In the genomic region with DNA sequence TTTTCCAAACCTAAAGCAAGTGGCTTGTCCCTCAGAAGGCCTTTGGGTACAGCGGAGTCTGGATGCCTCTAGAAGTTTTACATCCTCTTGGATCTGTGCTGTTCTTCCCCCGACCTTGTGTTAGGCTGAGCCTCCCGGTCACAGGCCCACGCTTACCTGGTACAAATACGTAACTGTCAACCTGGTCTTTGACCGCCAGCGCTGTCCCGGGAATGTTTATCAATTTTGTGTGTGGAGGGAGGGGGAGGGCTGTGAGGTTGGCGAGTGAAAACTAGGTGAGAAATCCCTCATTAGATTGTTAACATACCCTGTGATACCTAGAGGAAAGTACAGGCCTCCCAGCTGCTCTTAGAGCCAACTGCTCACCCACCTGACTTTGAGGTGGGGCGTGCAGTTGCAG, we compare ENCODE assay signal across 23 mouse cellular contexts. TPM values are rescaled to one million over a fixed set of nuclear protein-coding genes. Genes with fewer than 3 reads are reported as not detected.
DNase-seq lines count a peak whose midpoint lies in the region; ATAC-seq and TF ChIP-seq lines count a peak whose summit lies in the region.
"Had no signal": no experiment of that assay in that cellular context is flagged by ENCODE, and none has a peak within 500 bp of the region (broad histone marks: within the 10 kb centered on the region; RNA-seq: fewer than 3 reads in every experiment).

No protein-coding gene starts in this region.

- TF ChIP-seq POLR2A in liver, adult 2 months (IDR thresholded peaks at IDR 0.05; ENCODE audit: extremely low read depth, insufficient read depth, low read length) = no peak

- TF ChIP-seq CTCF in liver, adult 2 months (IDR thresholded peaks at IDR 0.05; ENCODE audit: low read depth, low read length) = no peak
- no peak for TF ChIP-seq CTCF in liver, postnatal 0 days (IDR thresholded peaks at IDR 0.05; ENCODE audit: low read depth)

- DNase-seq in liver, adult 2 months (ENCODE audit: extremely low read depth, low read depth, low spot score) = peak; percentile 79
- DNase-seq in liver, embryonic 11.5 days (ENCODE audit: low spot score) = no peak
- DNase-seq in liver, postnatal 0 days = peak; percentile 64
- no peak for DNase-seq in left cerebral cortex, adult 11 months (ENCODE audit: low spot score)
- DNase-seq: adrenal gland, adult 2 months; adrenal gland, postnatal 10 days; adrenal gland, postnatal 25 days; cerebellum, adult 11 months; cerebellum, adult 18-20 months; cerebellum, adult 8-10 months; cerebellum, adult 9-11 months; cerebellum, postnatal 14 days; cerebellum, postnatal 36 days; embryo, embryonic 11 days had no signal

- H3K4me2 ChIP-seq in liver, embryonic 11.5 days = no peak overlapping the region
- H3K4me2 ChIP-seq in liver, embryonic 15.5 days = no peak overlapping the region
- no peak overlapping the region for H3K4me2 ChIP-seq in liver, postnatal 0 days (ENCODE audit: low read depth, low read length)
- H3K4me2 ChIP-seq: embryonic facial prominence, embryonic 13.5 days; embryonic facial prominence, embryonic 15.5 days; forebrain, embryonic 12.5 days had no signal

- H3K9ac ChIP-seq in liver, adult 2 months (ENCODE audit: low read depth, low read length) = no peak overlapping the region
- no peak overlapping the region for H3K9ac ChIP-seq in liver, embryonic 11.5 days (ENCODE audit: low read depth, low read length)
- H3K9ac ChIP-seq in liver, embryonic 15.5 days = no peak overlapping the region
- H3K9ac ChIP-seq in liver, postnatal 0 days (replicated peaks) = no peak overlapping the region
- H3K9ac ChIP-seq: embryonic facial prominence, embryonic 13.5 days; embryonic facial prominence, embryonic 15.5 days; forebrain, embryonic 12.5 days had no signal

- H3K4me1 ChIP-seq in liver, adult 2 months (ENCODE audit: control insufficient read depth, insufficient read depth, low read length) = peaks cover 10% of the 10 kb centered on the region
- no peaks in the 10 kb centered on the region for H3K4me1 ChIP-seq in liver, embryonic 11.5 days (replicated peaks; ENCODE audit: control insufficient read depth, insufficient read depth, low read length)
- peaks cover 16% of the 10 kb centered on the region; the same call in 1 of the 2 replicates for H3K4me1 ChIP-seq in liver, embryonic 15.5 days (replicated peaks)
- H3K4me1 ChIP-seq in liver, postnatal 0 days (ENCODE audit: insufficient read depth) = peaks cover 3% of the 10 kb centered on the region

- WGBS in liver, adult 2 months = 22% methylated on average over 10 of the region's 10 CpGs
- WGBS in liver, embryonic 11.5 days = 77% methylated on average over 10 of the region's 10 CpGs
- WGBS in liver, embryonic 15.5 days (ENCODE audit: insufficient replicate concordance) = 79% methylated on average over 10 of the region's 10 CpGs
- WGBS in liver, postnatal 0 days (ENCODE audit: insufficient replicate concordance) = 60% methylated on average over 10 of the region's 10 CpGs

- H3K27ac ChIP-seq in liver, adult 2 months (replicated peaks; ENCODE audit: insufficient read depth, low read depth, low read length) = peak overlapping the region; percentile 56
- no peak overlapping the region for H3K27ac ChIP-seq in liver, embryonic 11.5 days (ENCODE audit: low read depth, low read length)
- 0 out of 2 replicates have a peak overlapping the region, but pooled peaks have one; percentile 25 for H3K27ac ChIP-seq in liver, embryonic 15.5 days (replicated peaks)
- peak overlapping the region; percentile 83 for H3K27ac ChIP-seq in liver, postnatal 0 days (ENCODE audit: low read depth)
- H3K27ac ChIP-seq: embryonic facial prominence, embryonic 13.5 days; embryonic facial prominence, embryonic 15.5 days; forebrain, embryonic 10.5 days; forebrain, embryonic 12.5 days had no signal

- no peak; the same call in 1 of the 2 replicates for TF ChIP-seq EP300 in liver, postnatal 0 days (IDR thresholded peaks at IDR 0.05; ENCODE audit: low read depth)

- peaks cover 6% of the 10 kb centered on the region; the same call in 1 of the 2 replicates for H3K79me2 ChIP-seq in liver, adult 2 months (ENCODE audit: control insufficient read depth, insufficient read depth, low read length)

- H3K4me3 ChIP-seq in liver, adult 2 months (ENCODE audit: insufficient read depth, low read depth, low read length) = no peak overlapping the region
- H3K4me3 ChIP-seq in liver, embryonic 11.5 days (ENCODE audit: low read depth, low read length) = no peak overlapping the region
- H3K4me3 ChIP-seq in liver, embryonic 15.5 days (replicated peaks) = no peak overlapping the region
- no peak overlapping the region for H3K4me3 ChIP-seq in liver, postnatal 0 days (ENCODE audit: low read depth, low read length)
- H3K4me3 ChIP-seq: embryonic facial prominence, embryonic 13.5 days; embryonic facial prominence, embryonic 15.5 days; erythroblast, embryonic 14.5 days; forebrain, embryonic 10.5 days; forebrain, embryonic 12.5 days had no signal

- H3K9me3 ChIP-seq in liver, embryonic 11.5 days (ENCODE audit: control insufficient read depth, low read length) = no peaks in the 10 kb centered on the region
- no peaks in the 10 kb centered on the region for H3K9me3 ChIP-seq in liver, embryonic 15.5 days (replicated peaks)
- H3K9me3 ChIP-seq in liver, postnatal 0 days (ENCODE audit: low read length) = no peaks in the 10 kb centered on the region
- H3K9me3 ChIP-seq: embryonic facial prominence, embryonic 13.5 days; embryonic facial prominence, embryonic 15.5 days; forebrain, embryonic 10.5 days; forebrain, embryonic 12.5 days had no signal

- no peaks in the 10 kb centered on the region for H3K36me3 ChIP-seq in liver, adult 2 months (ENCODE audit: control insufficient read depth, insufficient read depth, low read length)
- no peaks in the 10 kb centered on the region for H3K36me3 ChIP-seq in liver, embryonic 11.5 days (ENCODE audit: control insufficient read depth, insufficient read depth, low read length)
- H3K36me3 ChIP-seq in liver, embryonic 15.5 days (replicated peaks) = no peaks in the 10 kb centered on the region
- no peaks in the 10 kb centered on the region for H3K36me3 ChIP-seq in liver, postnatal 0 days (replicated peaks; ENCODE audit: insufficient read depth, low read length)
- H3K36me3 ChIP-seq: embryonic facial prominence, embryonic 13.5 days; embryonic facial prominence, embryonic 15.5 days; forebrain, embryonic 10.5 days; forebrain, embryonic 12.5 days had no signal

- ATAC-seq in liver, embryonic 11.5 days (replicated peaks; ENCODE audit: low FRiP score) = no peak
- peak; percentile 43 for ATAC-seq in liver, embryonic 15.5 days (ENCODE audit: insufficient read depth)
- ATAC-seq in liver, postnatal 0 days = peak; percentile 90
- no peak for ATAC-seq in granulocyte monocyte progenitor cell, adult 5-6 weeks (replicated peaks; ENCODE audit: poor library complexity, severe bottlenecking)
- ATAC-seq: forebrain, embryonic 14.5 days had no signal

- no peaks in the 10 kb centered on the region for H3K27me3 ChIP-seq in liver, adult 2 months (ENCODE audit: control insufficient read depth, insufficient read depth, low read length)
- H3K27me3 ChIP-seq in liver, embryonic 11.5 days (replicated peaks; ENCODE audit: control insufficient read depth, insufficient read depth, low read length) = no peaks in the 10 kb centered on the region
- H3K27me3 ChIP-seq in liver, embryonic 15.5 days = no peaks in the 10 kb centered on the region
- H3K27me3 ChIP-seq in liver, postnatal 0 days (ENCODE audit: insufficient read depth, low read length) = no peaks in the 10 kb centered on the region
- H3K27me3 ChIP-seq: embryonic facial prominence, embryonic 15.5 days; forebrain, embryonic 12.5 days had no signal

RNA-seq across cellular contexts. Expression of a gene that starts 27.5 kb away (rescaled TPM):
- total RNA-seq in liver, adult 2 months (2014; rRNA removed) = 19.4 and 19.7 TPM in 2 replicates
- polyA plus RNA-seq in liver, adult 2 months (2012; rRNA removed) = 18.8 and 20.2 TPM in 2 replicates
- polyA plus RNA-seq in liver, embryonic 11.5 days (2014; fragmentation: Nextera tagmentation; extraction: Ambion mirVana) = 0.55 and 0.90 TPM in 2 replicates
- polyA plus RNA-seq in liver, embryonic 15.5 days (2015; fragmentation: Nextera tagmentation; extraction: Ambion mirVana) = 1.8 and 2.1 TPM in 2 replicates
- polyA plus RNA-seq in liver, postnatal 0 days (2015; fragmentation: Nextera tagmentation; extraction: Ambion mirVana) = 4.3 and 6.3 TPM in 2 replicates
- 7.8 and 7.9 TPM in 2 replicates for total RNA-seq in granulocyte monocyte progenitor cell, adult 5-6 weeks (2014; fragmentation: Nextera tagmentation)
- 6.9 and 9.1 TPM in 2 replicates for total RNA-seq in granulocyte monocyte progenitor cell, adult 5-6 weeks (2017)
- total RNA-seq: MEL had no signal
- polyA plus RNA-seq: erythroblast, embryonic 14.5 days had no signal

RNA-seq across cellular contexts. Expression of a gene that starts 44.0 kb away (rescaled TPM):
- total RNA-seq in liver, adult 2 months (2014; rRNA removed) = 24.8 and 27.7 TPM in 2 replicates
- 14.1 and 15.5 TPM in 2 replicates for polyA plus RNA-seq in liver, adult 2 months (2012; rRNA removed)
- 366 and 391 TPM in 2 replicates for polyA plus RNA-seq in liver, embryonic 11.5 days (2014; fragmentation: Nextera tagmentation; extraction: Ambion mirVana)
- polyA plus RNA-seq in liver, embryonic 15.5 days (2015; fragmentation: Nextera tagmentation; extraction: Ambion mirVana) = 317 and 361 TPM in 2 replicates
- 285 and 302 TPM in 2 replicates for polyA plus RNA-seq in liver, postnatal 0 days (2015; fragmentation: Nextera tagmentation; extraction: Ambion mirVana)
- 263 and 303 TPM in 2 replicates for total RNA-seq in granulocyte monocyte progenitor cell, adult 5-6 weeks (2014; fragmentation: Nextera tagmentation)
- 597 and 629 TPM in 2 replicates for total RNA-seq in granulocyte monocyte progenitor cell, adult 5-6 weeks (2017)

Comparison
In these comparisons a context has a peak if more than half of its experiments do, and no peak if none do; other contexts are left out.
1. DNase-seq: peak in liver, adult 2 months (single experiment) and liver, postnatal 0 days (single experiment); none in liver, embryonic 11.5 days (single experiment) and left cerebral cortex, adult 11 months (single experiment).
2. ATAC-seq: peak in liver, embryonic 15.5 days (single experiment) and liver, postnatal 0 days (single experiment); none in liver, embryonic 11.5 days (single experiment) and granulocyte monocyte progenitor cell, adult 5-6 weeks (single experiment).
3. RNA of a gene that starts 44.0 kb away (polyA plus RNA-seq): 366 to 391 TPM in liver, embryonic 11.5 days, 317 to 361 TPM in liver, embryonic 15.5 days and 285 to 302 TPM in liver, postnatal 0 days; 14.1 to 15.5 TPM in liver, adult 2 months; every median in the first group is over 10 times any median in the second.